Mouse (Mus musculus): Measurements from ENCODE around the gene Ror1.

Ror1 gene

GRCm38 (mm10) chr4:100253401-100253800 is 157.8 kb downstream of the Ror1 start:
- peak; percentile 57 for DNase-seq (ENCODE audit: low spot score)

- DNase-seq (ENCODE audit: low spot score), result peak; percentile 54
These were observed 158.2 kb downstream of the Ror1 start for GRCm38 (mm10) chr4:100253831-100254230.

GRCm38 (mm10) chr4:100258462-100258861 is 162.9 kb downstream of the Ror1 start:
- DNase-seq (ENCODE audit: low spot score), result no peak

GRCm38 (mm10) chr4:100263917-100264316 is 168.3 kb downstream of the Ror1 start:
- no peak for DNase-seq (ENCODE audit: low spot score)

GRCm38 (mm10) chr4:100271059-100271735 is 175.6 kb downstream of the Ror1 start:
- no peak for DNase-seq (ENCODE audit: low spot score)

GRCm38 (mm10) chr4:100271736-100272127 is 176.1 kb downstream of the Ror1 start:
- no peak for DNase-seq (ENCODE audit: low spot score)

GRCm38 (mm10) chr4:100273356-100273755 is 177.8 kb downstream of the Ror1 start:
- DNase-seq (ENCODE audit: low spot score), result no peak

- DNase-seq (ENCODE audit: low spot score), result no peak
These were observed 178.4 kb downstream of the Ror1 start for GRCm38 (mm10) chr4:100273807-100274480.

GRCm38 (mm10) chr4:100276482-100276881 is 180.9 kb downstream of the Ror1 start:
- DNase-seq (ENCODE audit: low spot score), result no peak

- DNase-seq (ENCODE audit: low spot score), result no peak
These were observed 181.4 kb downstream of the Ror1 start for GRCm38 (mm10) chr4:100276970-100277369.

GRCm38 (mm10) chr4:100283171-100283880 is 187.7 kb downstream of the Ror1 start:
- no peak for DNase-seq (ENCODE audit: low spot score)

GRCm38 (mm10) chr4:100284528-100284927 is 188.9 kb downstream of the Ror1 start:
- DNase-seq (ENCODE audit: low spot score), result no peak

GRCm38 (mm10) chr4:100286111-100286541 is 190.5 kb downstream of the Ror1 start:
- no peak for DNase-seq (ENCODE audit: low spot score)

GRCm38 (mm10) chr4:100286800-100287199 is 191.2 kb downstream of the Ror1 start:
- no peak for DNase-seq (ENCODE audit: low spot score)

- DNase-seq (ENCODE audit: low spot score), result no peak
These were observed 192.2 kb downstream of the Ror1 start for GRCm38 (mm10) chr4:100287829-100288228.

GRCm38 (mm10) chr4:100291015-100291651 is 195.5 kb downstream of the Ror1 start:
- DNase-seq (ENCODE audit: low spot score), result no peak

GRCm38 (mm10) chr4:100297678-100298077 is 202.1 kb downstream of the Ror1 start:
- no peak for DNase-seq (ENCODE audit: low spot score)

- no peak for DNase-seq (ENCODE audit: low spot score)
These were observed 203.0 kb downstream of the Ror1 start for GRCm38 (mm10) chr4:100298566-100298965.

- no peak for DNase-seq (ENCODE audit: low spot score)
These were observed 204.6 kb downstream of the Ror1 start for GRCm38 (mm10) chr4:100300171-100300570.

GRCm38 (mm10) chr4:100301423-100301822 is 205.8 kb downstream of the Ror1 start:
- DNase-seq (ENCODE audit: low spot score), result no peak

- no peak for DNase-seq (ENCODE audit: low spot score)
These were observed 211.8 kb downstream of the Ror1 start for GRCm38 (mm10) chr4:100307365-100307764.

- DNase-seq (ENCODE audit: low spot score), result no peak
These were observed 216.4 kb downstream of the Ror1 start for GRCm38 (mm10) chr4:100311775-100312537.

Measured in embryo, embryonic 10.5 days (tissue).